Mouse (Mus musculus) midbrain, embryonic 10.5 days (tissue): ENCODE results near the gene Asdurf. TPM values are rescaled to one million over a fixed set of nuclear protein-coding genes. Genes with fewer than 3 reads are reported as not detected.
"Not testable (repeated sequence)": the region's sequence is repeated elsewhere in the genome, so short reads cannot be mapped to it uniquely, and the experiment has no call there.

Source experiments
- DNase-seq: peaks from one replicate; pipeline ENCODE4 v3.0.0-alpha.2; 2017; ENCODE audit warnings: low spot score
- H3K27ac ChIP-seq: fragments of 300-500 bp; sonication (generic); replicated peaks from 2 replicates; pipeline ENCODE4 v1.5.1; 2016; ENCODE audit warnings: mild to moderate bottlenecking
- H3K27me3 ChIP-seq: fragments of 300-500 bp; sonication (generic); 2 replicates; pipeline ENCODE4 v1.6.1; 2016; ENCODE audit warnings: low read depth, mild to moderate bottlenecking; ENCODE audit not compliant: poor library complexity, severe bottlenecking
- H3K36me3 ChIP-seq: fragments of 300-500 bp; sonication (generic); 2 replicates; pipeline ENCODE4 v1.6.1; 2016; ENCODE audit warnings: mild to moderate bottlenecking, moderate library complexity
- H3K4me1 ChIP-seq: fragments of 300-500 bp; sonication (generic); 2 replicates; pipeline ENCODE4 v1.6.1; 2016
- H3K4me3 ChIP-seq: fragments of 300-500 bp; sonication (generic); 2 replicates; pipeline ENCODE4 v1.5.1; 2016; ENCODE audit warnings: mild to moderate bottlenecking, moderate library complexity
- H3K9me3 ChIP-seq: fragments of 300-500 bp; sonication (generic); replicated peaks from 2 replicates; pipeline ENCODE4 v1.6.1; 2016; ENCODE audit warnings: mild to moderate bottlenecking
- WGBS: fragments of 180-500 bp; shearing (Covaris S2); methylation state at CpG from one replicate; pipeline ENCODE4 v1.1.7; 2016; 5-methylcytosine and 5-hydroxymethylcytosine counted together
- polyA plus RNA-seq: library from polyadenylated mRNA; unstranded; fragments of >200 nt; fragmentation: Nextera tagmentation; extraction: Ambion mirVana; gene quantifications from 2 replicates; pipeline ENCODE4 v1.2.1, GENCODE M21; 2016

The Asdurf gene
- polyA plus RNA-seq = not detected in 2 replicates

DNA sequence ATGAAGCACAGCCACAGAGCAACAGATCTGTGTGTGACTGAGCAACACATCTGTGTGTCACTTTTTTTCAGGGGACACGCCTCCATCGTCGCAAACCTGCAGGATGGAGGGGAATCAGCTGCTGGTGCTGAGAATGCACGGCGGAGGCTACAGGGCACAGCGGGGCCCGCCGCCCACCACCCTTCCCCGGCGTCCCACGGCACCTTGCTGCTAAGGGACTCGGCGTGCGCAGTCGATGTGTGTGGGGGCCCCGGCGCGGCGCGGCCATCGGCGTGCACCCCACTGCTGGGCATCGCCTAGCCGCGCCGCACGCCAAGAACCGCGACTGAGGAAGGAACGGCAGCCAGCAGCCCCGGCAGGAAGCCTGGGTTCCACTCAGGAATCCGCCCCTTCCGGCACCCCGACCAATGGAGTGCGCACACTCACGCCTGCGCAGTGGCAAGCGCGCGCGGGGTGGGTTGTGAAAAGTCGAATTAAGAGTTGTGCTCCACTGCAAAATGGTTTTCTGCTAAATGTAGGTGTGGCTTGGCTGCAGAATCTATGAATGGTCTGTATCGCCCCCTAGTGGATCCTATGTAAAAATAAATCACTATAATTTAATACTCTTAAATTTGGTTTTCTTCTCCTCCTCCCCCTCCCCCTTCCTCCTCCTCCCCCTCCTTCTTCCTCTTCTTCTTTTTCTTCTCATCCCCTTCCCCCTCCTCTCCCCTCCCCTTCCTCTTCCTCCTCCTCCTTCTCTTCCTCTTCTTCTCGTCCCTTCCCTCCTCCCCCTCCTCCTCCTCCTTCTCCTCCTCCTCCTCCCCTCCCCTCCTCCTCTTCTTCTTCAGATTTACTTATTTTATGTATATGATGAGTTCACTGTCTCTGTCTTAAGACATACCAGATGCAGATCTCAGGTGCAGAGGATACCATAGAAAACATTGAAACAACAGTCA lies at the start of gene Asdurf, which contains the start of the genes Gm28551 and Asnsd1:
TSS of gene Asdurf (minus strand) at position 293 of the 935 bp plus-strand sequence.
TSS of gene Gm28551 (minus strand) at position 341 of the 935 bp plus-strand sequence.
TSS of gene Asnsd1 (minus strand) at position 426 of the 935 bp plus-strand sequence.
- Histone ChIP-seq H3K4me1 (peaks cover 9% of the 10 kb centered on the region), H3K27me3 (no peaks in the 10 kb centered on the region), H3K4me3 (peak within 1 kb of the TSS; percentile 94), H3K9me3 (peaks cover 10% of the 10 kb centered on the region; the same call in 1 of the 2 replicates), H3K27ac (peak within 1 kb of the TSS; percentile 95), H3K36me3 (peaks cover 26% of the 10 kb centered on the region)
- peak; percentile 96 for DNase-seq
- under 1% methylated on average over 44 of the region's 44 CpGs for WGBS

DNA sequence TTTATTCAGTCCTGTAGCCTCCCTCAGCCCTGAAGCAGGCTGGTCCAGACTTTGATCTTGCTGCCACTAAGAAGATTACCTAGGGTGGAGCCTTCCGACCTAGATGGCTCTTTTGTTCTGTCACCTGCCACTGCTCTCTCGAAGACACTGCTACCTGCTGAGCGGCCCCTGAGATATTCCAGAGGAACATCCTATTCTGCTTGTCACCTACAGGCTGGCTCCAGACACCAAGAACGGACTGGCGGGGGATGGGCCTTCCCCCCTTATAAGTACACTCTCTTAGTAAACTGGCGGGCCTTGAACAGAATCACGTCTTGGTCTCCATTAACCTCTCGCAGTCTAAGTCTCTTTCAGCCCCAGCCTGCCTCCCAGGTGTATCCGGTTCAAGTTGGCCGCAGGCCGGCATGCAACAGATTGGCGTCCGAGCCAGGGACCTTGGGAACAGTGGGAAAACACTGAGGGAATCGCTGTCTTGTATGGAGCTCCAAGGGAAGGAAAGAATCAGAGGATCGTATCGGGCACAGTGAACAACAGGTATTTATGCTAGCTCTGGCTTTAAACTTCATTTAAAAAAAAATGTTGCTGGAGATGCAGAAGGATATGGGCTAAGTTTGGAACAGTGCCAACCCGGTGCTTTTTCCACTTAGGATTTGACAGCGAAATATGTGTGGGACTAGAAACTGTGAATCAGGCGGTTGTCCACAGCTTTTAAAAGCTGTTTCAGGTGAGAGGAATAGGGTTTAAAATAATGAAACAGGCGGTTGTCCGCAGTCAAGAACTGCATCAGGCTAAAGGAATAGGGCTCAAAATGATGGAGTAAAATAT lies 41.7 kb upstream of the Asdurf start:
- H3K27ac ChIP-seq, H3K4me3 ChIP-seq, H3K27me3 ChIP-seq, H3K36me3 ChIP-seq, DNase-seq, H3K4me1 ChIP-seq, H3K9me3 ChIP-seq: not testable (repeated sequence)
- WGBS = 34% methylated on average over 21 of the region's 21 CpGs

DNA sequence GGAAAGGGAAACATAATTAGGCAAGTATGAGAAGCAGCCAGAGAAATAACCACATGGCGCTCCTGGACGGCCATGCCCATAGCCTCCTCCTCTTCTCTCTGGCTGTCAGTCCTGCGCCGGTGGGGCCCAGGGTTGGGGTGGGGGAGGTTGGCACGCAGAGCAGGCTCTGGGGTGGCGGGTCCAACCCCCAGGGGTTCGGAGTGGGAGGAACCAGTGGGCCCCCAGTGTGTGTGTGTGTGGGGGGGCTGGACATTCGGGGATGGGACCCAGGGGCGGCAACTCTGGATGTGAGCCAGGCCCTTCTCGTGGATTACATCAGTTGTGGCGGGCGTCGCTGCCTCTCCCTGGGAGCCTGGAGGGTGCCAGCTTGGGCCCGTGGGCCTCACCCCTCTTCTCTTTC lies 36.3 kb upstream of the Asdurf start:
- H3K27ac ChIP-seq = no peak overlapping the region
- H3K9me3 ChIP-seq = peaks cover 13% of the 10 kb centered on the region
- no peaks in the 10 kb centered on the region for H3K27me3 ChIP-seq
- no peak overlapping the region for H3K4me3 ChIP-seq
- H3K36me3 ChIP-seq = no peaks in the 10 kb centered on the region
- no peak for DNase-seq
- H3K4me1 ChIP-seq = peaks cover 1% of the 10 kb centered on the region
- WGBS = 93% methylated on average over 11 of the region's 14 CpGs

DNA sequence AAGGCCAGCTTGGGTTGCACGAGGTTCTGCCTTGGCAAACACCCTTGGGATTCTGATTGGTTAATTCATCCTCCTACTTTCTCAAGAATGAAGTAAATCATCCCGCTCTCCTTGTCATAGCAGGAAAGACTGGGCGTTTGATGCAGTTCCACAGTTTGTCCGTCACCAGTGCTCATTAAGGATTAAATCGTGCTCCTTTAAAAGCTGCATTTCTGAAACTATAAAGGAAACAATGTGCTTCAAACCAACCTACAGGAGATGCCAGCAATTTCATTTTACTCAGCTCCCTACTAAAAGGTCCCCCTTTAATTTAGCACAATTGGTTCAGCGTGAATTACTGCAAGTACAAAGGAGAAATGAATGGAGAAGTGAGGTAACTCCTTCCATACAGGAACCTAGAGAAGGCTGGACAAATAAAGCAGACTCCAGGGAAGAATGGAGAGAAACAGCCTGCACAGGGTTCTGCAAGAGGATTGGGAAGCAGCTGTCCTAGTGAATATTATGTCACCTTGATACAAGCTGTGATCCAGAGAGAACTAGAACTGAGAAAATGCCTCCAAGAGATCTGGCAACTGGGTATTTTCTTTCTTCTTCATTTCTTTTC lies 31.8 kb upstream of the Asdurf start:
- DNase-seq = no peak
- 87% methylated on average over 6 of the region's 6 CpGs for WGBS
- H3K27me3 ChIP-seq = no peaks in the 10 kb centered on the region
- peaks cover 4% of the 10 kb centered on the region for H3K9me3 ChIP-seq
- no peak overlapping the region for H3K4me3 ChIP-seq
- H3K36me3 ChIP-seq = no peaks in the 10 kb centered on the region
- no peaks in the 10 kb centered on the region for H3K4me1 ChIP-seq
- no peak overlapping the region for H3K27ac ChIP-seq

DNA sequence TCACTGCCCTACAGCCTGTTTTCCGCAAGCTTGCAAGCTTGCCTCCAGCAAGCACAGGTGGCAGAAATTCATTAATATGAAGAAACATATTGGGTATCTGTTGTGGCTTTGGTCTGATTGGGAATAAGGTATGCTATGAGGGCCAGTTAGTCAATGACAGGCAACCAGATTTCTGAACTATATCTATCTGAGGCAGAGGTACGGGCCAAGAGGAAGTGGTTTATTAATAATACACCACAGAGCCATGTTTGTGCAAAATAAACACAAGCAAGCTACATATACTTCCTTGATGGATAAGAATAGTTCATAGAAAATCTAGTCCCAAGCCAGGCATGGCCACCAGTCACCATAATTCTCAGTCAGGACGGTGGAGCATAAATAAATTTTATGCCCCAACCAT lies 25.3 kb upstream of the Asdurf start:
- Histone ChIP-seq H3K27ac (no peak overlapping the region), H3K9me3 (no peaks in the 10 kb centered on the region), H3K36me3 (no peaks in the 10 kb centered on the region), H3K4me1 (peaks cover 6% of the 10 kb centered on the region), H3K27me3 (no peaks in the 10 kb centered on the region), H3K4me3 (no peak overlapping the region)
- 67% methylated on average over 3 of the region's 3 CpGs for WGBS
- DNase-seq = no peak

DNA sequence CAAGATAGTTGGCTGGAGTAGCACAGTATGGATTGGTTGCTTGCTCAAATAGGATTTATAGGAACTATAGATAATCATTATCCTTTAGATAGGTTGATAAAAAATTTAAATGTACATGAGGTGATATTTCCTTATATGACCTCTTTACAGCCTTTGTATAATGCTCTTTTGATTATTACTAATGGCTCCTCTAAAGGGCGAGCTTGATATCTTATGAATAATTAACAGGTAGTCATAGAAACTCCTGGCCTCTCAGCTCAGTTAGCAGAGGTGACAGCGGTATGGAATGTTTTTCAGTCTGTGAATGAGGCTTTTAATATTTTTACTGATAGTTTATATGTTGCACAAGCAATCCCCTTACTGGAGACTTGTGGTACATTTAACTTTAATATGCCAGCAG lies 23.5 kb upstream of the Asdurf start:
- H3K9me3 ChIP-seq, H3K27ac ChIP-seq, DNase-seq, H3K4me1 ChIP-seq, H3K36me3 ChIP-seq, H3K27me3 ChIP-seq, H3K4me3 ChIP-seq: not testable (repeated sequence)
- 94% methylated on average over 2 of the region's 2 CpGs for WGBS

DNA sequence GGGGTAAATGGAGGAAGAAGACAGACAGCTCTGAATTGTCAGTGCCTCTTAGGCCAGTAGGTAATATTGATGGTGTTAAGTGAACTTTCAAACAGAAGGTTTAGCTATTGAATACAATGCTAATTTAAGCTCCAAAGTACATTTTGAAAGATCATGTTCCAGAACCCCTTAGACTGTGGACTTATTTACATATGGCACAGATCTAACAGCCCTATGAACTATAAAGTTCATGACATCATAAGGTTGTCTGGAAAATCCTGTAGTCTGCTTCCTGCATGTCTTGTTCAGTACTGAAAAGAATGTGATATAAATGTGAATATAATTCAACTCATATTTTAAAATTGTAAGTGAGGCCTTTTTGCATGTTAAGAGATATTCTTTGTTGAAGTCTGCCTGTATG lies 6.6 kb upstream of the Asdurf start:
- Histone ChIP-seq H3K9me3 (peaks cover 4% of the 10 kb centered on the region; the same call in 1 of the 2 replicates), H3K27me3 (no peaks in the 10 kb centered on the region), H3K4me3 (no peak overlapping the region), H3K27ac (no peak overlapping the region), H3K4me1 (no peaks in the 10 kb centered on the region), H3K36me3 (no peaks in the 10 kb centered on the region)
- no peak for DNase-seq

DNA sequence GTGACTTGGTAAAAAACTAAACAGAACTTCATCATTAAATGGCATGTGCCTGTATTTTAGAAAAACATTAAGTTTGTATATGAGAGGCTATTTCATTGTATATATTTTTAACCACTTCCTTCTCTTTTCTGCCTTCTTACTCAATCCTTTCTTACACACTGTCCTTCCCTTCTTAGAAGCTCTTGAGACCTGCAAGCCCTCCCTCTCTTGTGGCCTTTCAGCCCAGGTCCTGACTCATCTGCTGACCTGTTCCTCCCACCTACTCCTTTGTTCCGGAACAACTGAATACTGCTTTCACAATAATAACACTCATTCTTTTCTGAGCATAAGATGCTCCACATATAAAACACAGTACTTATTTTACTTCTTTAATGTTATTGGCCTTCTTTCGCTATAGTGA lies 11.3 kb downstream of the Asdurf start:
- Histone ChIP-seq H3K4me1 (no peaks in the 10 kb centered on the region), H3K4me3 (no peak overlapping the region), H3K9me3 (peaks cover 23% of the 10 kb centered on the region), H3K36me3 (peaks cover 59% of the 10 kb centered on the region), H3K27me3 (no peaks in the 10 kb centered on the region), H3K27ac (no peak overlapping the region)
- no peak for DNase-seq
- WGBS = 90% methylated on average over 2 of the region's 2 CpGs

DNA sequence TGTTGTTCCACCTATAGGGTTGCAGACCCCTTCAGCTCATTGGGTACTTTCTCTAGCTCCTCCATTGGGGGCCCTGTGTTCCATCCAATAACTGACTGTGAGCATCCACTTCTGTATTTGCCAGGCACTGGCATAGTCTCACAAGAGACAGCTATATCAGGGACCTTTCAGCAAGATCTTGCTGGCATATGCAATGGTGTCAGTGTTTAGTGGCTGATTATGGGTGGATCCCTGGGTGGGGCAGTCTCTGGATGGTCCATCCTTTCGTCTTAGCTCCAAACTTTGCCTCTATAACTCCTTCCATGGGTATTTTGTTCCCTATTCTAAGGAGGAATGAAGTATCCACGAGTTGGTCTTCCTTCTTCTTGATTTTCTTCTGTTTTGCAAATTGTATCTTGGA lies 15.0 kb downstream of the Asdurf start:
- not testable (repeated sequence) for H3K4me3 ChIP-seq, H3K27ac ChIP-seq, H3K4me1 ChIP-seq, H3K27me3 ChIP-seq, DNase-seq
- Histone ChIP-seq H3K36me3 (peaks cover 23% of the 10 kb centered on the region), H3K9me3 (peaks cover 28% of the 10 kb centered on the region)
- 63% methylated on average over 2 of the region's 2 CpGs for WGBS

DNA sequence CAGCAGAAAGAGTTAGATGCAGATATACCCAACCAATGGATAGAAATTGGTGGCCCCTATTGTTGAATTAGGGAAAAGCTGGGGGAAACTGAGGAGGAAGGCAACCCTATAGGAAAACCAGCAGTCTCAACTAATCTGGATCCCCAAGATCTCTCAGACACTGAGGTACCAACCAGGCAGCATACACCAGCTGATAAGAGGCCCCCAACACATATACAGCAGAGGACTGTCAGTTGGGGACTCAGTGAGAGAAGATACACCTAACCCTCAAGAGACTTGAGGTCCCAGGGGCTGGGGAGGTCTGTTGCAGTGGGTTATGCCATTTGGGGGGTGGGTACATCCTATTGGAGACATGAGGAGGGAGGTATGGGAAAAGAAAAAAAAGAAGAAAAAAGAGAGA lies 17.0 kb downstream of the Asdurf start:
- H3K36me3 ChIP-seq = peaks cover 4% of the 10 kb centered on the region
- peaks cover 9% of the 10 kb centered on the region for H3K9me3 ChIP-seq
- no peaks in the 10 kb centered on the region for H3K4me1 ChIP-seq
- DNase-seq = no peak
- H3K27ac ChIP-seq = no peak overlapping the region
- no peak overlapping the region for H3K4me3 ChIP-seq
- no peaks in the 10 kb centered on the region for H3K27me3 ChIP-seq

DNA sequence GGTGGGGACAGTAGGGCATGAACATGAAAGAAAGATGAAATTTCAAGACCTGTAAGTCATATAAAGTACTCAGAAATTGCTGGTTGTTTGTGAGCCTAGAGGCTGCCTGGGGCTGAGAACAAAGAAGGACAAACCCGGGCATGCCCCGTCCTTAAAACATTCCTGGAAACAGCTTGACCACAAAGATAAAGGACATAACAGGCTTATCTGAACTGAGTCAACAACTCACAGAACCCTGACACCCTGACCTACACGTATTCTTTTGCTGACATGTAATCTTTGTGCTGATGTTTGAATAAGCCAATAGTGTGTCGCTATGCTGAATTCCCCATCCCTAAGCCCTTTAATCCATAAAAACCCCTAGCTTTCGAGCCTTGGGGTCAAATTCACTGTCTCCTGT lies 18.9 kb downstream of the Asdurf start:
- WGBS = 75% methylated on average over 5 of the region's 5 CpGs
- not testable (repeated sequence) for H3K9me3 ChIP-seq

DNA sequence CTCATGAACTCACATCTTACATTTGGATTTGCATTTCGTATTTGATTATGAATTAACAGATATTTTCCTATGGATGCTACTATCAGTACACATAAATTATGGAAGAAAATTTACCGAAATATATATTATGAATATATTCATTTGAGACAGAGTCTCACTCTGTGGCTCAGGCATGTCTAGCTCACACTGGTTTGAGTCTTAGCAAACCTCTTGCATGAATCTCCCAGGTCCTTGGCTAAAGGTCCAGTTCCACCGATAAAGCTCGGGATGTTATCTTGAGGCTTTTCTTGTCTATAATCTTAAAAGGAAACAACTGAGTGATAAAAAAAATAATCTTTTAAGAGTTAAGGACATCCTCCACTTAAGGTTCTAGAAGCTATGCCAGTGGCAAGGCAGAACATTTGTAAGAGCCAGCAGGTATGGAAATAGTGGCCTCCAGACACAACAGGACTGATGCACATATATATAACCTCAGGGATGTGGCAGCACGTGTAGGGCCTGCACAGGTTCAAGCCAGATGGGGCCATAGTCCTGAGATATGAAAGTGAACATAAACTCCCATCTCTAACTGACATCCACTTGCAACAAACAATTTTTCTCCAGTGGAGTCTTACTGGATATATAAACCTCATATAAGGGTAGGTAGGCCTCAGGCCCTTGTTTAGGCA lies 27.5 kb downstream of the Asdurf start:
- H3K4me1 ChIP-seq = no peaks in the 10 kb centered on the region
- no peak overlapping the region for H3K4me3 ChIP-seq
- H3K27me3 ChIP-seq = no peaks in the 10 kb centered on the region
- H3K9me3 ChIP-seq = no peaks in the 10 kb centered on the region
- WGBS = 96% methylated on average over 5 of the region's 5 CpGs
- H3K36me3 ChIP-seq = peaks cover 46% of the 10 kb centered on the region
- no peak for DNase-seq
- no peak overlapping the region for H3K27ac ChIP-seq

More for the DNA sequence above, 18.9 kb downstream of the Asdurf start:
- H3K36me3 ChIP-seq, H3K4me1 ChIP-seq, DNase-seq, H3K27me3 ChIP-seq, H3K4me3 ChIP-seq, H3K27ac ChIP-seq: not testable (repeated sequence)
